Mouse (Mus musculus) midbrain, postnatal 0 days (tissue): ENCODE results near the gene Arhgap8. TPM values are rescaled to one million over a fixed set of nuclear protein-coding genes. Genes with fewer than 3 reads are reported as not detected.

Source experiments
- ATAC-seq: fragments of 200-750 bp; cut with Nextera tagmentation; 2 replicates; pipeline ENCODE4 v1.8.0; 2017; ENCODE audit warnings: moderate number of reproducible peaks, mild to moderate bottlenecking, moderate TSS enrichment, moderate library complexity; ENCODE audit not compliant: low FRiP score
- DNase-seq: peaks from one replicate; pipeline ENCODE4 v3.0.0-alpha.2; 2015; ENCODE audit warnings: low spot score
- H3K27ac ChIP-seq: fragments of 300-500 bp; sonication (generic); 2 replicates; pipeline ENCODE4 v1.5.1; 2014; ENCODE audit warnings: low read depth, mild to moderate bottlenecking, low read length, mixed read lengths
- H3K27me3 ChIP-seq: fragments of 300-500 bp; sonication (generic); 2 replicates; pipeline ENCODE4 v1.6.1; 2014; ENCODE audit warnings: low read length, control low read depth, mixed read lengths; ENCODE audit not compliant: insufficient read depth
- H3K36me3 ChIP-seq: fragments of 300-500 bp; sonication (generic); 2 replicates; pipeline ENCODE4 v1.6.1; 2014; ENCODE audit warnings: low read length, control low read depth, mixed read lengths; ENCODE audit not compliant: insufficient read depth
- H3K4me1 ChIP-seq: fragments of 300-500 bp; sonication (generic); 2 replicates; pipeline ENCODE4 v1.6.1; 2014; ENCODE audit warnings: mild to moderate bottlenecking, control low read depth, antibody characterized with exemption, low read length, mixed read lengths; ENCODE audit not compliant: insufficient read depth
- H3K4me2 ChIP-seq: fragments of 300-500 bp; sonication (generic); 2 replicates; pipeline ENCODE4 v1.6.1; 2014; ENCODE audit warnings: low read depth, mild to moderate bottlenecking, low read length, mixed read lengths; ENCODE audit not compliant: poor library complexity, severe bottlenecking
- H3K4me3 ChIP-seq: fragments of 300-500 bp; sonication (generic); 2 replicates; pipeline ENCODE4 v1.5.1; 2014; ENCODE audit warnings: low read depth, mild to moderate bottlenecking, low read length, moderate library complexity
- H3K9ac ChIP-seq: fragments of 300-500 bp; sonication (generic); replicated peaks from 2 replicates; pipeline ENCODE4 v1.6.1; 2014; ENCODE audit warnings: mild to moderate bottlenecking, low read length, moderate library complexity, mixed read lengths; ENCODE audit not compliant: poor library complexity, severe bottlenecking
- H3K9me3 ChIP-seq: fragments of 300-500 bp; sonication (generic); 2 replicates; pipeline ENCODE4 v1.6.1; 2016; ENCODE audit warnings: low read length, control low read depth
- CTCF ChIP-seq: IDR thresholded peaks from 2 replicates; pipeline ENCODE4 v1.5.1; 2016; ENCODE audit warnings: antibody characterized with exemption, mild to moderate bottlenecking
- WGBS: fragments of 180-500 bp; shearing (Covaris S2); extraction: QIAGEN DNeasy Blood & Tissue Kit; methylation state at CpG from one replicate; pipeline ENCODE4 v1.1.7; 2014; 5-methylcytosine and 5-hydroxymethylcytosine counted together
- polyA plus RNA-seq: library from polyadenylated mRNA; unstranded; fragments of >200 nt; fragmentation: Nextera tagmentation; extraction: Ambion mirVana; gene quantifications from 2 replicates; pipeline ENCODE4 v1.2.1, GENCODE M21; 2015
- total RNA-seq: library from RNA; depleted of rRNA; stranded (reverse); fragments of >200 nt; gene quantifications from 2 replicates; pipeline ENCODE4 v1.2.3, GENCODE M21; 2014; rRNA removed

Arhgap8 gene
- total and polyA plus RNA-seq, 2 experiments from 2014 or later = 0.44 to 0.53 TPM

GRCm38 (mm10) chr15:84815171-84815570 lies 95.3 kb downstream of the Arhgap8 start:
- Histone ChIP-seq H3K9ac (no peak overlapping the region), H3K9me3 (no peaks in the 10 kb centered on the region), H3K27me3 (no peaks in the 10 kb centered on the region), H3K4me3 (no peak overlapping the region), H3K4me2 (no peak overlapping the region), H3K27ac (no peak overlapping the region), H3K4me1 (peaks cover 16% of the 10 kb centered on the region), H3K36me3 (no peaks in the 10 kb centered on the region)
- 34% methylated on average over 4 of the region's 4 CpGs for WGBS
- ATAC-seq (no peak), DNase-seq (peak; percentile 62)
- TF ChIP-seq CTCF = no peak

DNA sequence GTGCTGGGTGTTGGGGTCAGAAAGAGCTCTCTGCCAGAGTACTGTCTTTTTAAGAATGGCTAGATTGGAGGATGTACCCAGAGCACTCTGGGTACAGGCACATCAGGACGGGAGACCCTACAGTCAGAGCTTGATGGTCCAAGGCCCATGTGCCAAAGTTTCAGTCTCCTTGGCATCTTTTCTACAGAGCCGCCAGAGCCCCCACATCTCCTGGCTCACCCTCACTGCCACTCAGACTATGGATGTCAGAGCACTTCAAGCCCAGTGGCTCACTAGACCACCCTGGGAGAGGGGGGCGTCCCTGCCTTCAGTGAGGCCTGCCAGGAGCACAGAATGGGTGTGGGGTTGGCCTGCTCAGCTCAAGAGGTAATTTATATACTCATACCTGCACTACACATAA lies 97.7 kb downstream of the Arhgap8 start:
- no peak overlapping the region for H3K4me3 ChIP-seq
- H3K27me3 ChIP-seq = no peaks in the 10 kb centered on the region
- no peak overlapping the region for H3K27ac ChIP-seq
- ATAC-seq = no peak
- 80% methylated on average over 3 of the region's 3 CpGs for WGBS
- peak; percentile 60 for DNase-seq
- H3K36me3 ChIP-seq = no peaks in the 10 kb centered on the region
- H3K9ac ChIP-seq = no peak overlapping the region; the same call in 1 of the 2 replicates
- peaks cover 12% of the 10 kb centered on the region; the same call in 1 of the 2 replicates for H3K4me1 ChIP-seq
- no peak for TF ChIP-seq CTCF
- no peaks in the 10 kb centered on the region for H3K9me3 ChIP-seq
- no peak overlapping the region for H3K4me2 ChIP-seq

DNA sequence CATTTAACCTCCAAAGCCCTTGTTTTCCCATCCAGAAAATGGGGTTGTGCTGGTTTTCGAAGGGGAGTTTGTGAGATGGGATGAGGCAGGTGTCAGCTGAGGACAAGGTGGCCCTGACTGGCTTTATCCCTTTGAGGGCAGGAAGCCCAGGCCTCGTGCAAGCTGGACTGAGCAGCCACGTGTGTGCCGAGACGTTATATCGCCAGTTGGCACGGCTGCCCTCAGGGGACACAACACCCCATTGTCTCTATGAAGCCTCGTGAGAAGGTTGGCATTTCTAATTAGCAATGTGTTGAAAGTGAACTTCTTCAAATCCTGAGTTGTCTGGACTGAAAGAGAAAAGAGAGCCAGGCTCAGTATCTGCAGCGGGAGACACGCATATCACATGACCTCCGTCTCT lies 98.4 kb downstream of the Arhgap8 start:
- H3K9ac ChIP-seq = no peak overlapping the region
- ATAC-seq (no peak), DNase-seq (peak; percentile 40)
- H3K36me3 ChIP-seq = no peaks in the 10 kb centered on the region
- no peak overlapping the region for H3K4me2 ChIP-seq
- H3K27ac ChIP-seq = no peak overlapping the region
- no peak for TF ChIP-seq CTCF
- no peaks in the 10 kb centered on the region for H3K9me3 ChIP-seq
- H3K27me3 ChIP-seq = no peaks in the 10 kb centered on the region
- H3K4me3 ChIP-seq = no peak overlapping the region
- 65% methylated on average over 11 of the region's 11 CpGs for WGBS
- H3K4me1 ChIP-seq = peaks cover 7% of the 10 kb centered on the region; the same call in 1 of the 2 replicates

DNA sequence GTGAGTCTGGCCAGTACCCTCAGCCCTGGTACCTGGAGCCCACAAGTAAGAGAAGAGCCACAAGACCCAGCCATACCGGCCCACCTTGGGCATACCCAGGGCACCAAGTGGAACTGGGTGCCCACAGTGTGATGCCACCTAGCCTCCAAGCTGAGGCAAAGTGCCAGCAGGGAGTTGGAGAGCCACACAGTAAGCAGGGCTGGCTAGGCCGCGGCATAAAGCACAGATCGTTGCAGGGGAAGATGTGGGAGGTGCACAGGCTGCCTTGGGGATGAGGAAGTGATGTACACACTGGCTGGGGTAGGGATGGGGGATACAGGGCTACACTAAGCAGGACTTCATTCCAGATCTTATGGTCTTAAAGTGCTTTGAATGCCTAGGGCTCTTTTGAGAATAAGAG lies 101.0 kb downstream of the Arhgap8 start:
- TF ChIP-seq CTCF = no peak
- no peak overlapping the region for H3K27ac ChIP-seq
- ATAC-seq (no peak), DNase-seq (no peak)
- H3K9ac ChIP-seq = no peak overlapping the region
- H3K4me1 ChIP-seq = no peaks in the 10 kb centered on the region
- H3K36me3 ChIP-seq = no peaks in the 10 kb centered on the region
- WGBS = 76% methylated on average over 4 of the region's 4 CpGs
- no peaks in the 10 kb centered on the region for H3K9me3 ChIP-seq
- no peak overlapping the region for H3K4me3 ChIP-seq
- no peak overlapping the region for H3K4me2 ChIP-seq
- H3K27me3 ChIP-seq = no peaks in the 10 kb centered on the region

Other genes with a start within 250 kb of the Arhgap8 start
- 85.5 and 90.3 TPM in 2 replicates for gene Rtl6, start 162.2 kb upstream of the Arhgap8 start, total RNA-seq
- gene Rtl6, start 162.2 kb upstream of the Arhgap8 start, polyA plus RNA-seq = 52.9 and 55.9 TPM in 2 replicates
- 25.8 and 33.4 TPM in 2 replicates for gene Prr5, start 50.4 kb upstream of the Arhgap8 start, total RNA-seq
- gene Prr5, start 50.4 kb upstream of the Arhgap8 start, polyA plus RNA-seq = 37.8 and 40.7 TPM in 2 replicates
- gene Phf21b, start 136.0 kb downstream of the Arhgap8 start, total RNA-seq = 11.7 and 14.2 TPM in 2 replicates
- gene Phf21b, start 136.0 kb downstream of the Arhgap8 start, polyA plus RNA-seq = 1.1 and 1.4 TPM in 2 replicates
- 0.66 and 1.4 TPM in 2 replicates for gene Gm29666, start 200.0 kb downstream of the Arhgap8 start, total RNA-seq
- 0.56 and 0.67 TPM in 2 replicates for gene Gm29666, start 200.0 kb downstream of the Arhgap8 start, polyA plus RNA-seq
- gene Nup50, start 203.4 kb downstream of the Arhgap8 start, total RNA-seq = 16.2 and 16.8 TPM in 2 replicates
- gene Nup50, start 203.4 kb downstream of the Arhgap8 start, polyA plus RNA-seq = 17.8 and 20.7 TPM in 2 replicates